Mouse (Mus musculus) brain, adult 10 weeks (tissue): ENCODE results near the gene Gm13277. TPM values are rescaled to one million over a fixed set of nuclear protein-coding genes. Genes with fewer than 3 reads are reported as not detected.

Experiments used
- polyA plus RNA-seq: library from polyadenylated mRNA; stranded (reverse); fragments of 350-450 nt; fragmentation: Illumina TruSeq; extraction: RNeasy Lipid Tissue Mini Kit (QIAGEN cat#74804); gene quantifications from one replicate; pipeline ENCODE4 v1.2.3, GENCODE M21; 2015; ENCODE audit warnings: low read depth, low replicate concordance

Gene Gm13277
- polyA plus RNA-seq, 1 experiment from 2014 or later = not detected

Other genes starting within 250 kb of the Gm13277 start
- not detected for gene Ifna15, start 230.4 kb upstream of the Gm13277 start, polyA plus RNA-seq
- not detected for gene Ifna14, start 216.8 kb upstream of the Gm13277 start, polyA plus RNA-seq
- gene Ifna9, start 196.2 kb upstream of the Gm13277 start, polyA plus RNA-seq = not detected
- gene Ifna12, start 185.3 kb upstream of the Gm13277 start, polyA plus RNA-seq = not detected
- gene C87499, start 154.2 kb upstream of the Gm13277 start, polyA plus RNA-seq = not detected
- gene Ifna13, start 144.2 kb upstream of the Gm13277 start, polyA plus RNA-seq = not detected
- not detected for gene Ifna16, start 111.7 kb upstream of the Gm13277 start, polyA plus RNA-seq
- not detected for gene Ifna2, start 104.7 kb upstream of the Gm13277 start, polyA plus RNA-seq
- not detected for gene Ifnab, start 97.3 kb upstream of the Gm13277 start, polyA plus RNA-seq
- not detected for gene Gm26566, start 66.8 kb upstream of the Gm13277 start, polyA plus RNA-seq
- 77.2 TPM for gene Klhl9, start 66.2 kb upstream of the Gm13277 start, polyA plus RNA-seq
- gene Gm13271, start 33.8 kb upstream of the Gm13277 start, polyA plus RNA-seq = not detected
- not detected for gene Gm13283, start 28.5 kb upstream of the Gm13277 start, polyA plus RNA-seq
- not detected for gene Gm13290, start 14.8 kb upstream of the Gm13277 start, polyA plus RNA-seq
- not detected for gene Gm13289, start 11.7 kb upstream of the Gm13277 start, polyA plus RNA-seq
- not detected for gene Gm13272, start 8.8 kb upstream of the Gm13277 start, polyA plus RNA-seq
- gene Ifnz, start 6.5 kb upstream of the Gm13277 start, polyA plus RNA-seq = not detected
- not detected for gene Gm13276, start 2.9 kb upstream of the Gm13277 start, polyA plus RNA-seq
- not detected for gene Gm13278, start 2.9 kb downstream of the Gm13277 start, polyA plus RNA-seq
- gene Gm13275, start 5.9 kb downstream of the Gm13277 start, polyA plus RNA-seq = not detected
- not detected for gene Gm13279, start 8.8 kb downstream of the Gm13277 start, polyA plus RNA-seq
- gene Gm13285, start 11.0 kb downstream of the Gm13277 start, polyA plus RNA-seq = not detected
- not detected for gene Gm13287, start 14.6 kb downstream of the Gm13277 start, polyA plus RNA-seq
- not detected for gene Gm13288, start 16.9 kb downstream of the Gm13277 start, polyA plus RNA-seq
- not detected for gene Ifna7, start 27.6 kb downstream of the Gm13277 start, polyA plus RNA-seq
- gene Ifna11, start 31.3 kb downstream of the Gm13277 start, polyA plus RNA-seq = not detected
- gene Ifna6, start 38.8 kb downstream of the Gm13277 start, polyA plus RNA-seq = not detected
- not detected for gene Ifna5, start 46.9 kb downstream of the Gm13277 start, polyA plus RNA-seq
- not detected for gene Ifna4, start 53.2 kb downstream of the Gm13277 start, polyA plus RNA-seq
- not detected for gene Ifna1, start 61.5 kb downstream of the Gm13277 start, polyA plus RNA-seq
- gene Ifne, start 91.6 kb downstream of the Gm13277 start, polyA plus RNA-seq = not detected